Comparison of ENCODE assay signal across 16 mouse cellular contexts in genomic region chr1:64925594-64925993, GRCm38 (mm10). TPM values are rescaled to one million over a fixed set of nuclear protein-coding genes. Genes with fewer than 3 reads are reported as not detected.
A peak's percentile ranks its signal among the peaks of the same experiment; 100 is the strongest.
DNase-seq lines count a peak whose midpoint lies in the region; TF ChIP-seq lines count a peak whose summit lies in the region.
"Had no signal": no experiment of that assay in that cellular context is flagged by ENCODE, and none has a peak within 500 bp of the region (broad histone marks: within the 10 kb centered on the region; RNA-seq: fewer than 3 reads in every experiment).

No protein-coding gene starts in this region.

- H3K9ac ChIP-seq in MEL (ENCODE audit: control insufficient read depth, low read depth, low read length, poor library complexity, severe bottlenecking): no peak overlapping the region
- H3K9ac ChIP-seq: limb, embryonic 15.5 days had no signal

- no peaks in the 10 kb centered on the region for H3K9me3 ChIP-seq in MEL (replicated peaks; ENCODE audit: insufficient read depth, low read length)
- H3K9me3 ChIP-seq: heart, embryonic 10.5 days; hindbrain, embryonic 10.5 days; limb, embryonic 15.5 days; midbrain, embryonic 10.5 days had no signal

- TF ChIP-seq POLR2A in kidney, adult 2 months (IDR thresholded peaks at IDR 0.05; ENCODE audit: low read depth, low read length): no peak
- TF ChIP-seq POLR2A in MEL (IDR thresholded peaks at IDR 0.05; ENCODE audit: control insufficient read depth in 1 of 2, insufficient read depth in 1 of 2, low read depth in 1 of 2, low read length in 2 of 2, poor library complexity in 1 of 2): no peak

- WGBS in kidney, adult 2 months: 90% methylated on average over 3 of the region's 3 CpGs

- no peak overlapping the region for H3K4me3 ChIP-seq in kidney, adult 2 months (ENCODE audit: insufficient read depth, low read depth, low read length)
- H3K4me3 ChIP-seq in MEL (ENCODE audit: control insufficient read depth in 1 of 2, insufficient read depth in 1 of 2, low read depth in 2 of 2, low read length in 2 of 2): no peak overlapping the region
- H3K4me3 ChIP-seq: heart, embryonic 10.5 days; hindbrain, embryonic 10.5 days; left cerebral cortex, adult 2 months; limb, embryonic 15.5 days; midbrain, embryonic 10.5 days had no signal

- TF ChIP-seq CTCF in kidney, adult 2 months (conservative IDR thresholded peaks at IDR 0.05; ENCODE audit: insufficient read depth, insufficient read length, low read depth, low read length): no peak
- no peak for TF ChIP-seq CTCF in MEL (IDR thresholded peaks at IDR 0.05 in 2 of 3, conservative IDR thresholded peaks at IDR 0.05 in 1 of 3; ENCODE audit: control insufficient read depth in 1 of 3, insufficient read depth in 1 of 3, low read depth in 2 of 3, low read length in 3 of 3, poor library complexity in 1 of 3, severe bottlenecking in 1 of 3)

- H3K27ac ChIP-seq in kidney, adult 2 months (ENCODE audit: insufficient read depth, low read depth, low read length): no peak overlapping the region
- no peak overlapping the region for H3K27ac ChIP-seq in MEL (ENCODE audit: control insufficient read depth, low read depth, low read length)
- H3K27ac ChIP-seq: heart, embryonic 10.5 days; hindbrain, embryonic 10.5 days; left cerebral cortex, adult 2 months; limb, embryonic 15.5 days; midbrain, embryonic 10.5 days had no signal

- H3K27me3 ChIP-seq in kidney, adult 2 months (replicated peaks; ENCODE audit: control insufficient read depth, insufficient read depth, low read length): no peaks in the 10 kb centered on the region
- no peaks in the 10 kb centered on the region for H3K27me3 ChIP-seq in MEL (ENCODE audit: control insufficient read depth in 1 of 2, insufficient read depth in 2 of 2, low read length in 2 of 2)
- H3K27me3 ChIP-seq: limb, embryonic 15.5 days had no signal

- TF ChIP-seq EP300 in MEL (IDR thresholded peaks at IDR 0.05; ENCODE audit: low read depth in 1 of 2, low read length in 2 of 2): peak in 1 of 2 experiments; percentile 32; a peak in 1 of 4 replicates

- TF ChIP-seq RAD21 in MEL (IDR thresholded peaks at IDR 0.05; ENCODE audit: low read depth, low read length): no peak

- no peaks in the 10 kb centered on the region for H3K36me3 ChIP-seq in kidney, adult 2 months (ENCODE audit: control insufficient read depth, insufficient read depth, low read length)
- no peaks in the 10 kb centered on the region for H3K36me3 ChIP-seq in MEL (ENCODE audit: control insufficient read depth in 1 of 2, insufficient read depth in 2 of 2, low read length in 2 of 2)

- H3K79me2 ChIP-seq in MEL (ENCODE audit: control insufficient read depth, insufficient read depth, low read length, poor library complexity): no peaks in the 10 kb centered on the region

- DNase-seq in kidney, adult 2 months: peak; percentile 21
- DNase-seq in kidney, postnatal 14 days: no peak
- DNase-seq in MEL (ENCODE audit: low read depth, low spot score): peak; percentile 80
- DNase-seq in lung, postnatal 25 days (ENCODE audit: low spot score): peak; percentile 72
- peak; percentile 32 for DNase-seq in spleen, adult 12 weeks (ENCODE audit: low spot score)
- no peak for DNase-seq in gastrocnemius, postnatal 14 days
- no peak for DNase-seq in thymus, postnatal 4 days
- DNase-seq in gastrocnemius, postnatal 10 days: no peak
- DNase-seq: adrenal gland, postnatal 10 days; kidney, postnatal 4 days; retina, postnatal 1 day had no signal

- H3K4me1 ChIP-seq in kidney, adult 2 months (ENCODE audit: control insufficient read depth, insufficient read depth, low read length): no peaks in the 10 kb centered on the region
- no peaks in the 10 kb centered on the region for H3K4me1 ChIP-seq in MEL (ENCODE audit: control insufficient read depth in 1 of 2, insufficient read depth in 2 of 2, low read length in 2 of 2)
- H3K4me1 ChIP-seq: limb, embryonic 15.5 days; midbrain, embryonic 10.5 days had no signal

- intact Hi-C loops in gastrocnemius, postnatal 14 days (cut with DNase I; ENCODE audit: low total_unique reads): no loop called here

TF ChIP-seq in MEL, 35 proteins besides CTCF, POLR2A, EP300 and RAD21:
- TF ChIP-seq GABPA (IDR thresholded peaks at IDR 0.05; ENCODE audit: low read depth, low read length) (no peak), TCF12 (IDR thresholded peaks at IDR 0.05; ENCODE audit: low read depth, low read length) (no peak), MYB (IDR thresholded peaks at IDR 0.05; ENCODE audit: low read depth, low read length) (no peak), USF1 (IDR thresholded peaks at IDR 0.05; ENCODE audit: low read depth, low read length) (no peak)
TF ChIP-seq in MEL: peak in this region for 0.

RNA-seq across cellular contexts. Expression of gene Plekhm3, which starts 31.0 kb away (rescaled TPM):
- 3.3 and 3.7 TPM in 2 replicates for polyA plus RNA-seq in kidney, adult 2 months (2012; rRNA removed)
- total RNA-seq in MEL (2012; rRNA removed): 1.7 and 1.8 TPM in 2 replicates
- 1 to 10 TPM in 1 of 2 experiments, not detected in 1; 2.0 TPM for polyA plus RNA-seq in MEL (2012; ENCODE audit: insufficient read depth in 1 of 2, insufficient read length in 2 of 2, low read depth in 1 of 2, low replicate concordance in 2 of 2, missing spikeins in 1 of 2)
- 1 to 10 TPM; 3.9 to 5.1 TPM for total RNA-seq in gastrocnemius, postnatal 14 days (2021)
- 1 to 10 TPM; 5.7 to 6.9 TPM for total RNA-seq in gastrocnemius, postnatal 10 days (2021)

Comparison
In these comparisons a context has a peak if more than half of its experiments do, and no peak if none do; other contexts are left out.
1. DNase-seq: peak in kidney, adult 2 months (single experiment), MEL (single experiment), lung, postnatal 25 days (single experiment) and spleen, adult 12 weeks (single experiment); none in kidney, postnatal 14 days (single experiment), gastrocnemius, postnatal 14 days (single experiment), thymus, postnatal 4 days (single experiment) and gastrocnemius, postnatal 10 days (single experiment).